Mouse (Mus musculus): Measurements from ENCODE around the gene Tmed8.
"Not testable (repeated sequence)": the region's sequence is repeated elsewhere in the genome, so short reads cannot be mapped to it uniquely, and the experiment has no call there.

The Tmed8 gene

DNA sequence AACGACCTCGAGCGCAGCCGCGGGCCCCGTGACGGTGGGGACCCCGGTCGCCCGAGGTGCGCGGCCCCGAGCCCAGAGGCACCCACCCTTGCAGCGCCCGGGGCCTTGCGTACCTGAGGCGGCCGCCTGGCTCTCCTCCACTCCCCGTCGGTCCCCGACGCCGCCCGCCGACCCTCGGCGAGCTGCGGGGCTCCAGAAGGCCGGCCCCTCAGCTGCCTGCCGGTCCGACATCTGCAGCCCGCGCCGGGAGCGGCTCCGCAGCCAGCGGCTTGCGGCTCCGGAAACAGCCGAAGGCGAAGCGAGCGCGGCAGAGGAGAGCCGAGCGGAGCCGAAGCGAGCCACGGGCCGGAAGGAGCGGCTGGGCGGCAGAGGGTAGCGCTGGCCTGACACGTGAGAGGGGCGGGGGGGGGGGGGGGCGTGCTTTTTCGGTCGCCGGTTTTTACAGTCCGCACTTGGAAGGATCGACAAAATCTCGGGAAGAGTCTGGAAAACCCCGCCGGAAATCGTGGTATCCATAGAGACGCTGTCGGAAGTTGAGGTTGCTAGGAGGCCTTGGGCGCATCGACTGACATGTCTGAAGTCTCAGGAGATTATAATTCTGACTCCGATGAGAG lies at the start of gene Tmed8:
Tmed8 (minus strand) TSS at position 482 of the 614 bp plus-strand sequence.
- DNase-seq (ENCODE audit: low spot score): peak; percentile 84

DNA sequence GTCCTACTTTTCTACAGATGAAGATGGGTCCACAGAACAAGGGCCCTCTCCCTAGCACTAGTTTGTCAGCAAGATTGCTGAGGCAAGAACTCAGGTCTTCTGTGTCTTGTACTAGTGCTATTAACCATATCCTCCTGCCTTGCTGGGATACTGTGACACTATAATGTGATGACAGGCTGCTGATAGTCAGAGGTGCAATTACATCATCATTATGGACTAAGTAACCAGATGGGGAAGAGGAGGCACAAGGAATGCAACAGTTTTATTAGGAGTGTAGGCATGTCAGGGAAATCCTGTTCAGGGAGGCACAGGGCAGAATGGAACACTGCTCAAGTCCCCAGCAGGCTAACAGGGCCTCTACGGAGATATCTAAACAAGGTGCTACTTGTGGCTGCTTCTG lies 38.4 kb upstream of the Tmed8 start, which contains the start of gene Noxred1:
Noxred1 (minus strand) TSS at position 101 of the 400 bp plus-strand sequence.
- no peak for DNase-seq (ENCODE audit: low spot score)

DNA sequence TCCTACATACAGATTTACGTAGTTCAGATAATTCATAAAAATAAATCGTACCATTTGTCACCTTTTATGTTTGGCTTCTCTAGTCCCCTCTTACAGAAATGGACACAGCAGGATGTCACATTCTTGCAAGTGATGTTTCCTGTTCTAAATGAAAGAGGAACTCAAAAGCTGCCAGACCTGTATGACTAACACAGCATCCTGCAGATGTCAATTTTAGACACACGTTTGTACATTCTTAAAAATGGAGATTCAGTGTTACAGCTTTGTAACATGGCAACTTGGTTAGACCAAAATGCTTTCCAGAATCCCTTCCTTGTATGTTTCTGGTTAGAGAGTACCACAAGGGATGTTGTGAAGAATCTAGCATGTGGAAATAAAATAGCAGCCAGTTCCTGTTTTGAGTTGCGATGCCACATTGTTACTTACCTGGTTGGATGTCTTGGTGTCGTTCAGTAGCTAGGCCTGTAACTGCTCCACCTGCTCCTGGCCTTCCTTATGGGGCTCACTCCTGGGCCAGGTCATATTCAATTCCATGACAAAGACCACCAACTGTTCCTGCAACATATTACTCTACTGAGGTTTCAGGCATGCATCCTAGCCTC lies 36.7 kb upstream of the Tmed8 start:
- DNase-seq (ENCODE audit: low spot score): no peak

DNA sequence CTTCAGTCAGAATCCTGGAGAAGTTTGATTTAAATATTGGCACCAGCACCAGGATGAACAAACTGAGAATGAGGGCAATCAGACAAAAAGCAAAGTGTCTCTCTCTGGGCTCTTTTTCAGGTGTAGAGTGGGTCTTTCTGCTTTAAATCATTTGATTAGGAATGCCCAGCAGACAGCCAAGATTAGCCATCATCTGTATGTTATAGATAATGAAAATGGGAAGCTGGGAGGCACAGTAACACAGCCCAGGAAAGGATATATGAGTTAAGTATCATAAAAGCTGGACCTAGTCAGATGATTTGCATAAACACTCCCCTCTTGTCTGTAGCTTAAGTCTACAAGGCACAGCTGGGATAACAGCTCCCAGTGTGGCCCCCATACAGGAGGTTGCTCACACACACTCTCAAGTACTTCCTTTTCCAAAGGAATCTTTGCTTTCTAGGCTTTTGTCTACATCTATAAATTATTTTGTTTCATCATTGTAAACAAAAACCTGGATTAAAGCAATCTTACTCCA lies 30.2 kb upstream of the Tmed8 start:
- DNase-seq (ENCODE audit: low spot score): no peak

DNA sequence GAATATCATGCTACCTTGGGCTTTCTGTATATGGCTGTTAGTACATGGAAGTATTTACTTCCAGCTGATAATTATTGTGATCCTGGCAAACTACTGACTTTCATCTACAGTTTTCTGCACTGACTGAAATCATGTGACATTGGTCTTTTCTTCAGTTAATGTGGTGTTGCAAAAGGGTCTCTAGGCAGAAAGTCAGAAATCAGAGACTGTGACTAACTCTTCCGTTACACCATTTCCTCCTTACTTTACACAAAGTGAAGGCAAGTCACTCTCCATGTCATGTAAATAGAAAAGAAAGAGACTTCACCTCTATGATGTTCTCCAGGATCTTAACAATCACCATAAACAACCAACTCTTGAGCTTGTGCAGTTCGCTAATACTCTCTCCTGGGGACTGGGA lies 29.4 kb upstream of the Tmed8 start:
- DNase-seq (ENCODE audit: low spot score): no peak

DNA sequence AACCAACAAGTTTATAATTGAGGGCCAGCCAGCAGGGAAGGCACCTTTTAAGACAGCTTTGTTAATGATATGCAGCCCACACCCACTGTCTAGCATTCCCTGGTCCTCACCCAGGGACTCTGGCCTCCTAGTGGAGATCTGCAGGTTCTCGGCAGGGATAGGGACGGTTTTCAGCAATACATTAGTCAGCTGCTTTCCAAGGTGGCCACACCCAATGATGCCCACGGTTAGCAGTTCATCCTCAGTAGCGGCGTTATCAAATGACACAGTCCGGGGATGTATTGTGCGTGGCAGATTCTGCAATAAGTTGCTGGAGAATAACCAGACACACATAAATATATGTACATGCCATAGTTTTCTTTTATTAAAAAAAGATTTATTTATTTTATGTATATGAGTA lies 26.5 kb upstream of the Tmed8 start:
- DNase-seq (ENCODE audit: low spot score): no peak

DNA sequence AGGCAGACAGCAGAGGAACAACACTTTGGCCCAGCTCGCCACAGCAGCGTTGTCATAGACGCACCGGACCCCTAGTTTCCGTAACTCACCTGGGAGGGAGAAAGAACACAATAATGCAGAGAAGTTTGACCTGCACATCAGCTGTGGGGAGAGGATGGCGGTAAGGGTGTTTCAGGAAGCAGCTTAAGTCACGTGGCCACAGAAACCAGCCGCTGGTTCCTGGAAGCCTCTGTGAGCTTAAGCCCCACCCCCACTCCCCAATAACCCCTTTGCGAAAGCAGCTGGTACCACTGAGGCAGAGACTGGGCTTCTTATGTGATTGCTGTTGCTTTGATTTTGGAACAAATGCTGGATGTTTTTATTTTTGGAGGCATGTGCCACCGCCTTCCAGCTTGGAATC lies 24.7 kb upstream of the Tmed8 start:
- DNase-seq (ENCODE audit: low spot score): no peak

DNA sequence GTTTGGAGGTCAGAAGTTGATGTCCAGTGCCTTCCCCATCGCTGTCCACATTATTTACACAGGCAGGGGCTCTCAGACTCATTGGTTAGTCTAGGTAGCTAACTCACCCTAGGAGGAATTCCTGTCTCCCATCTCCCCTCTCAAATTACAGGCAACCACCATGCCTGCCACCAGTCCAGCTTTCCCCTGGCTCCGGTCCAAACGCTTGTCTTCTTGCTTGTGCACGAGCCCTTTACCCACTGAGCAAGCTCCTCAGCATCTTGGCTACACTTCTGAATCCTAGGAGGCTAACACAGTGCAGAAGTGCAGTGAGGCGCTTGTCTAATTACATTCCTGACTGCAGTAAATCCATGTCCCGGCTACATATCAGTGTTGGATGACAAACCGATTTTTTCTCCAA lies 19.1 kb upstream of the Tmed8 start:
- no peak for DNase-seq (ENCODE audit: low spot score)

DNA sequence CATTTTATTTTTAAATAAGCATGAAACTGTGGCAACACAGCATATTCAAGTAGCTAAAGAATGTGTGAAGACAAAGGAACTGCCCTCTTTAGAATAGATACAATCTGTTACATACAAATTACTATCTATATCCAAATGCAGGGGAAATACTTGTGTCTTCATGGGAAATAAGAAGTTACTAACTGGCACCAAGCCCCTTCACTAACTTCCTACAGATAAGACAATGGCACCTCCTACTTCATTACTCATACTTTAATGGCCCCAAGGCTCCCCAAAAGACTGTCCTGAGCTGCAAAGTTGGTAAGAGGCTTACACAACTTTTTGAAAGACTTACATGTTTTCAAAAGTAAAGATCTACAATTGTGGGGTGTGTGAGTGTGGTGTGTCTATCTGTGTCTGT lies 17.3 kb upstream of the Tmed8 start:
- DNase-seq (ENCODE audit: low spot score): no peak

DNA sequence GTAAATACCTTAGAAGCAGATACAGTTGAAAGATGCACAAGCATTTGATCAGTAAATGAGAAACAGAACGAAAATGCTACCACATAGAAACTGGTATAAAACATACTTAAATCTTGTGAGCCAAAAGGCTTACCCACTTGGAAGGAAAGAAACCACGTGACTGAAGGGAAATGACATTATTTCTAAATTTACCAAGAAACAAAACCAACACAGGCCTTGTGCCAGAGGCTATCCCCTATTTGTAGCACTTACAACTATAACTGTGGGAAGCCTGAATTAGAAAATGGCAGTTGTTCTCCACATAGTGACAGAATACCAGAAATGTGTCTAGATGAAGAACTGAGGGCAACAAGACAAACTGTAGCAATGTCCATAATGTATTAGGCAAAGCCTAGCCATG lies 15.8 kb upstream of the Tmed8 start:
- no peak for DNase-seq (ENCODE audit: low spot score)

DNA sequence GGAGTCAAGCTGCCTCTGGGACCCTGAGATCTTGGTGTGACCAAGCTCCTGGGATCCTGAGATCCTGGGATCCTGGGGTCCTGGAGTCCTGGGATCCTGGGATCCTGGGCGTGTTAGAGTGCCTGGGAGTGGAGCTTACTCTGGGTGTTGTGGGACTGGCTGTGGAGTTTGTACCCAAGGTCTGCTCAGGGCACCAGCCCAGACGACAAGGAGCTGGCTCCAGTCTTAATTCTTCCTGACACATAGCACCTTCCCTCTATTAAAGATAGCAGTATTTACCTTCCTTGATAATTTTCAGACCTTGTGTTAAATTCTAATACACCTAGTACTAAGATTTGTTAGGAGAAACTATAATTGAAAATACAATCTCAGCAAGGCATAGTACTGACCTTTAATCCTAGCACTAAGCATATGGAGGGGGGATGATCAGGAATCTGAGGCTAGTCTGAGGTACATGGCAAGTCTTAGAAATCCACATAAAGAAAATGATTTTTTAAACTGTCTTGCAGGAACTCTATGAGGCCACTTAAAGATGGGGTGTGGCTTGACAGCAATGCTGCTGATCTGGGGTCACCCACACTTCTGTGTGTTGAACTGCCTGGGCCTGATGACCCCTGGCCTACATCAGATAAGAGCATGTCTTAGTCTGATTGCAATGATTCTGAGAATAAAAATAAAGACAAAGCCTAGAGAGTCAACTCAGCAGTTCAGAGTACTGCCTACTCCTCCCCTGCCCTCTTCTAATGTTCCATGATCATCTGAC lies 12.8 kb upstream of the Tmed8 start:
- no peak for DNase-seq (ENCODE audit: low spot score)

DNA sequence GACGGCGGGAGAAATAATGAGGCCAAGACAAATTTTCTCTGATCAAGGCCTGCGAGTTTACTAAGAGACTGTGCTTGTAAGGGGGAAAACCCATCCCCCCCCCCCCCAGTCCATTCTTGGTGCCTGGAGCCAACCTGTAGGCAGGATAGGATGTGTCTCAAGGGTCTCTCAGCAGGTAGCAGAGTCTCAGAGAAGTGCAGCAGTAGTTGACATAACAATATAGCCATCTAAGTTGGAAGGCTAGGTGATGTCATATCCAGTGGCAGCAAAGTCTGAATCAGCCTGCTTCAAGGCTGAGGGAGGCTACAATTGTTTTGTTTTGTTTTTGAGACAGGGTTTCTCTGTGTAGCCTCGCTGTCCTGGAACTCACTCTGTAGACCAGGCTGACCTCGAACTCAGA lies 5.5 kb upstream of the Tmed8 start:
- DNase-seq (ENCODE audit: low spot score): not testable (repeated sequence)

DNA sequence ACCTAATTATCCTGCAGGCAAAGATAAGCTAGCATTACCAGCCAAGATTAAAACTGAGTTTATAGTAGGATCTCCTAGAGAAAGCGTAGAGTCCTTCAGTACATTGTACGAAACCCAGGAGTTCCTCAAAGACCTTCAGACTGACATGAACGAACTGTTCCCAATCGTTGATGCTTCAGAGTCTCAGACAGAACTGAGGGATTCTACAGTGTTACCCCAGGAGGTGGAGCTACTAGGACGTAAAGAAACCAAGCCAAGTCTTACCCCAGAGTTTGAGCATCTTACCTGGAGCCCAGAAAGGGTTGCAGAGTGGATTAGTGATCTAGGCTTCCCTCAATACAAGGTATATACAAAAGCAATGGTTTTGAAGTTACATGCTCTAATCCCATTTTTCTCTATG lies 1.4 kb upstream of the Tmed8 start:
- no peak for DNase-seq (ENCODE audit: low spot score)

DNA sequence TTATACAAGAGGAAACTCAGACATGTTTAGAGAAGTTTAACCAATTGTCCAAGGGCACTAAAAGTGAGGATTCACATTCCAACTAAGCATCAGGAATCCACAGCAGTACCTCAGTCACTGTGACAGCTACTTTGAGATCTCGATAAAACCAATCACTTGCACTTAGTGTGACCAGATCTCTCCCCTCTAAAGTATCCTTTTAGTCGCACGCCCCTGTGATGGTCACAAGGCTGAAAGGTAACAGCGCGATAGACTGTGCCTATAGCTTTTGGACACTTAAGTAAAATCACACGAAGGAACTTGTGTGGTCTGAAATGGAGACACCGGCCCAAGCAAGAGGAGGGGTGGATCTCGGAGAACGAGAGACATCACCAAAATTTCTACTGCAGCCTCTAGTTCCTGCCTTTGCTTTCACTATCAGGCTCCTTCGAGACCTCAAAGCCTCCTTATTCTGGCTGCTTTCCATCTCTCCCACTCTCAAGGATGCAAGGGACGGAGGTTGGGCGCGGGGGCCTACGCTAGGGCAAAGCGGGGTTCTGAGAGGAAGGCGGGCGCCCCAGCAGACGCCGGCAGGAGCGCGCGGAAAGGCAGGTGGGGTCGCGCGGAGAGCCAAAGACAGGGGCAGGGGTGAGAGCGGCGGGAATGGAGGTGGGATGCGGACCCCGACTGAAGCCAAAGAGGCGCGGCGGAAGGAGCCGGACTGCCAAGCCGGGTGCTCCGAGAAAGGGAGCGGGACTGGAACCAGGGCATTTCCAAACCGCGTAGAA lies 865 bp downstream of the Tmed8 start, which contains the start of gene Samd15:
Samd15 (plus strand) TSS at position 518 of the 767 bp plus-strand sequence.
- peak; percentile 43 for DNase-seq (ENCODE audit: low spot score)

DNA sequence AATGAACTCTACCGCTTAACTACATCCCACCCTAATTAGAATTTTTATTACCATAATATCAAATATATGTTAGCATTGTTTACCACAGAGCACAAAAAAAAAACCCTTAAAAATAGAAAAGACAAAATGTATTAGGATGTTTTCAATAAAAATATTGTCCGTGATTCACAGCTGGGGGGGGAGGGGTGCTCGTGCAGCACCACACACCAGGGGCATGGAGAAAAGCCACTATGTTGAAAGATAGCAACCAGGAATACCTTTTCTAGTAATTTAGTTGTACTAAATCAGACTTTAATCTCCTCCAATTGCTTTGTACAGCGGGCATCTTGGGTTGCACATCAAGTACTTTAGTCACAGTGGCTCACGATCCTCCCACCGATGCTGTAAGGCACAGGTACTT lies 1.5 kb downstream of the Tmed8 start:
- no peak for DNase-seq (ENCODE audit: low spot score)

DNA sequence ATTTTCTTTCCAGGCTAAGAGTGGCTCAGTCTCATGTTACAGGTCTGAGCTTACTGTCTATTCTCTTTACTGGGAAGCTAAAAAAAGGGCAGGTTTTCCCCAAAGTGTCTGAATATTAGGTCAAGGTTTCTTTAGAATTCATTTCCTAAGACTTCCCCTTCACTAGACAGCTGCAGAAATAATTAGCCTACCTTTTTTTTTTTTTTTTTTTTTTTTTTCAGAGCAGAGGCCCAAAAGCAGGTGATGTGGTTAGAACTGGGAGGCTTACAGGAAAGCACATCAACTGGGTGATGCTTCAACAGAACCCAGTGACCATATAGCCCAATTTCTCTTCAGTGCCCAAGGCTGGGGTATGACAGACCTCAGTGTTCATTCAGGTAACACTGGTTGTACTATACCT lies 3.9 kb downstream of the Tmed8 start:
- DNase-seq (ENCODE audit: low spot score): no peak

DNA sequence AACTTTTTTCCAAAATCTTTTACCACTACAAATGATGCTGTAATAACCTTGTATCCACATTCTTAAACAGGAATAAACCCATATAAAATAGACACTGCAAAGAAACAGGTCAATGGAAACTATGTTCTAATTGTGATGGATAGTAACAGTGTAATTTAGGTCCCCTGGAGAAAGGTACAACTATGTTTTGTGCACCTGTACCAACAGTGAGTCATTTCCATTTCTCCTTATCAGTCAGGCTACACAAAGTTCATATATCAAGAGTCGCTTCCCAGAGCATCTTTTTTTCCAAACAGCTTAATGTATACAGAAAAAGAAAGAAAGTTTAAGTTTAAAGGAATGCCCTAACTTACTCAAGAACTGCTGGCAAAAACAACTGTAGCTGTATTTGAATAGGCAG lies 5.2 kb downstream of the Tmed8 start:
- DNase-seq (ENCODE audit: low spot score): no peak

DNA sequence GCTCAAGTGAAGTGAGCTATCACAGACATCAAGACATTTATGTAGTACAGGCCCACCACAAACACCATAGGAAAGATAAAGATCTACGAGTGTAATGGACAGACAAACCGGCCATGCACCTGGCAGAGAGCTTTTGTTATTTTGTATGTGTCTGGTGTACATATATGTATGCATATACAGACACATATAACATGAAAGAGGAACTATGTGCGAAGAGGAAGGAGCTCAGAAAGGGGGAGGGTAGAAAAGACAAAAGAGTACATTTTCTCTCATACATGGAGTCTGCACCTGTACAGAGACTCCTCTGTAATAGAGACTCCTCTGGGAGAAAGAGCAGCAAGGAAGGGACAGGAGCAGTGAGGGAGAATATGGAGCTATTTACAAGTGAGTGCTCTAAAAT lies 7.2 kb downstream of the Tmed8 start:
- no peak for DNase-seq (ENCODE audit: low spot score)

DNA sequence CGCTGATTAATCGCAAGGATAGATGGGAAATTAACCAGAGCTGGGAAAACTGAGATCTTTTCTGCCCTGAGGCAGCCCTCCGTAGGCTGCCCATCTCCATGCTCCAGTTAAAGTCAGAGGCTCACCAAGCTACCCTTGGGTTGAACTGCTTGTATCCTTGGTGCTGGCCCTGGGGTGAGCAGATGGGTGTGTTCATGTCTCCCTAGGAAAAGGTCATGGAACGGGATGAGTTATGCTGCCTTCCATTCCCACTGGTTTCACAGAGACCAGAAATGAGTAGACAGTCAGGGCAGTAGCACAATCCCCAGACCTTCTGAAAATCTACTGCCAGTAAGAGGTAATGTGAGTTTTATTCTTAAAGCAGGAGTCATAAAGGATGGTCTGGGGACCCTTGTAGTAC lies 22.6 kb downstream of the Tmed8 start:
- DNase-seq (ENCODE audit: low spot score): no peak

DNA sequence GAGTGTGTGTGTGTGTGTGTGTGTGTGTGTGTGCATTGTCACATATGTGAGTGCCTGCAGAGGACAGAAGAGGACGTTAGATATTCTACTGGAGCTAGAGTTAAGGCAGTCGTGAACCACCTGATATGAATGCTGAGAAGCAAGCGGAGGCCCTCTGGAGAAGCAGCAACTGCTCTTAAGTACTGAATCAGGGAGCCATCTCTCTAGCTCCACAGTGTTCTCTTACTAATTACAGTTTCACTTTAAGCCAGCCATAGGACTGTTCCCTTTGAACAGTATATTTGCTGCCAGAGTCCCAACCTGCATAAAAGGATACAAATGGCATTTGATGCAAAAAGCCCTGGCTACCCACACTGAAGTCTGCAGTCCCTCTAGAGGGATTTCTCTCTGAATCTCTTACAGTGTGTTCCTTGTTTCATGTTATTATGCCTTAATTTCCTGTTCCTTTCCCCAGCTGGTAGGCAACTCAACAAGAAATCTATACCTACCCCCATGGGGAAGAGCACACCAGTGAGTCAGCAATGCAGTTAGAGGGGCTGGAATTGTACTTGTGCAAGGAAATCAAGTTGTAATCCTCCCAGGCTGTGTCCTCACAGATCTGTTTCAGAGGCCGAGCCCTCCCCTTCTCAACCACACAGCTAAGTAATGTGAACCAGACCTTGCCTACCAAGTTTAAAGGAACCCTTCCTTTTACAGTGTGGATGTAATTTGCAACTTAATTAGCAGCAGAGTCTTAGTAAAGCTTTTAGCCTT lies 24.9 kb downstream of the Tmed8 start:
- no peak for DNase-seq (ENCODE audit: low spot score)

DNA sequence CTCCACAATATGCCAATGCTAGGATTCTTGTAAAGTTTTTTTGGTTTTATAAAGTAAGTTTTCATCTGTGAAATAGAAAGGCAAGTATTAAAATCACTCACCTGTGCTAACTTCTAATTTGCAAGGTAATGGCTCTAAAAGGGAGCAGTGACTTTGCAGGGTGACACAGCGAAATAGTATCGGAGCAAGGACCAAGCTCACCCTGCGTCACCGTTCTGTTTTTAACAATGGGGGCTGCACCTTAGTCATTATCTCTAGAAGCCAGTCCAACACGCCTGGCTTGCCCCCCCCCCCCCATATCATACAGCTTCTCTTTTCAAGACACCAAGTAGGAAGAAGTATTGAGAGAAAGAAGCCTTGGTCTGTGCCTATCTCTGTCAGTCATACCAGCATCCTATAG lies 39.4 kb downstream of the Tmed8 start:
- no peak for DNase-seq (ENCODE audit: low spot score)

DNA sequence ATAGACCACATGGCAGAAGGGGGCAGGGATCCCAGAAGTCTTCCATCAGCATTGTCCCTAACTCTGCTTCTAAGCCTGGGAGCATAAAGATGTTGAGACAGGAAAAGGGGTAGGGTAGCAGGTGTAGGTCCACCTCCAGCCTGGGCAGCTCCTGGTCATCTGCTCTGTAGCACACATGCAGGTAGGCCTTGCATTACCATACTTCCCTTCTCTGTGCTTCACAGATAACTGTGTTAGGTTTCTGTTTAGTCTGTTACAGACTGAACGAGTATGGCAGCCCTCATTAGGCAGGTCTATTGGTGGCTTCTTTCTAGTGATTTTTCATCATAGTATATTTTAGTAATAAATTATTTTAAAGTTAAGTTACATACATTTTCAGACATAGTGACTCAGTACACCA lies 39.9 kb downstream of the Tmed8 start:
- DNase-seq (ENCODE audit: low spot score): no peak
